Mouse (Mus musculus) heart, adult 18-20 months (tissue): ENCODE measurements around the gene Myo18b. TPM values are rescaled to one million over a fixed set of nuclear protein-coding genes. Genes with fewer than 3 reads are reported as not detected.

Experiments used
- DNase-seq, 2 experiments: peaks; one replicate each; pipeline ENCODE4 v3.0.0; 2021 to 2022; ENCODE audit warnings: mixed read lengths in 1 of 2
- total RNA-seq, 2 experiments: library from RNA; stranded (reverse); gene quantifications; 2 replicates each; pipeline ENCODE4 v1.2.3; 2021

The Myo18b gene
- total RNA-seq, 2 experiments from 2014 or later: 197 to 201 TPM

- no peak for DNase-seq
Measured at GRCm38 (mm10) chr5:112877391-112878115, 18.6 kb downstream of the Myo18b start.

- DNase-seq: peak in 1 of 2 experiments; percentile 59
Measured at GRCm38 (mm10) chr5:112876846-112877390, 19.2 kb downstream of the Myo18b start.

- DNase-seq: no peak
Measured at GRCm38 (mm10) chr5:112872999-112873398, 23.2 kb downstream of the Myo18b start.

- DNase-seq: peak; percentile 52 to 89
Measured at GRCm38 (mm10) chr5:112870729-112871128, 25.4 kb downstream of the Myo18b start.

- no peak for DNase-seq
Measured at GRCm38 (mm10) chr5:112868620-112869019, 27.5 kb downstream of the Myo18b start.

- peak in 1 of 2 experiments; percentile 65 for DNase-seq
Measured at GRCm38 (mm10) chr5:112864719-112865367, 31.3 kb downstream of the Myo18b start.

- no peak for DNase-seq
Measured at GRCm38 (mm10) chr5:112859379-112860035, 36.7 kb downstream of the Myo18b start.

GRCm38 (mm10) chr5:112853179-112853578, 43.0 kb downstream of the Myo18b start:
- DNase-seq: peak; percentile 86 to 89

GRCm38 (mm10) chr5:112851389-112851788, 44.8 kb downstream of the Myo18b start:
- DNase-seq: no peak

GRCm38 (mm10) chr5:112848586-112849280, 47.4 kb downstream of the Myo18b start:
- DNase-seq: peak; percentile 25 to 43

GRCm38 (mm10) chr5:112847985-112848542, 48.1 kb downstream of the Myo18b start:
- no peak for DNase-seq

GRCm38 (mm10) chr5:112846146-112846545, 50.0 kb downstream of the Myo18b start:
- DNase-seq: no peak

- no peak for DNase-seq
Measured at GRCm38 (mm10) chr5:112844460-112844859, 51.7 kb downstream of the Myo18b start.

- no peak for DNase-seq
Measured at GRCm38 (mm10) chr5:112843676-112844257, 52.4 kb downstream of the Myo18b start.

GRCm38 (mm10) chr5:112842696-112843095, 53.5 kb downstream of the Myo18b start:
- DNase-seq: no peak

GRCm38 (mm10) chr5:112841850-112842249, 54.3 kb downstream of the Myo18b start:
- DNase-seq: no peak

- DNase-seq: no peak
Measured at GRCm38 (mm10) chr5:112834896-112835295, 61.3 kb downstream of the Myo18b start.

GRCm38 (mm10) chr5:112833866-112834265, 62.3 kb downstream of the Myo18b start:
- DNase-seq: no peak

GRCm38 (mm10) chr5:112825091-112825794, 70.9 kb downstream of the Myo18b start:
- DNase-seq: no peak

GRCm38 (mm10) chr5:112824376-112824775, 71.8 kb downstream of the Myo18b start:
- DNase-seq: peak in 1 of 2 experiments; percentile 24

GRCm38 (mm10) chr5:112822426-112822825, 73.7 kb downstream of the Myo18b start:
- no peak for DNase-seq
